Mouse (Mus musculus) heart, postnatal 0 days (tissue): Measurements from ENCODE around the gene Slc23a4.

Experiments
- CTCF ChIP-seq: IDR thresholded peaks from 2 replicates; pipeline ENCODE4 v1.5.1; 2016; ENCODE audit warnings: antibody characterized with exemption, control low read depth, low read depth
- EP300 ChIP-seq: IDR thresholded peaks from 2 replicates; pipeline ENCODE4 v1.6.1; 2016; ENCODE audit warnings: antibody characterized with exemption, low read depth

GRCm38 (mm10) chr6:35030226-35030625 is 42.0 kb upstream of the Slc23a4 start:
- TF ChIP-seq EP300, result no peak
- TF ChIP-seq CTCF, result no peak
